Mouse (Mus musculus) cerebellum, postnatal 14 days (tissue): ENCODE measurements around the gene Nlrc3.

Source experiments
- DNase-seq, 2 experiments: peaks; one replicate each; pipeline ENCODE4 v3.0.0; 2021; ENCODE audit warnings: mixed read lengths in 2 of 2

Gene Nlrc3

GRCm38 (mm10) chr16:3928582-3928981 lies 47.9 kb downstream of the Nlrc3 start:
- DNase-seq: no peak

DNA sequence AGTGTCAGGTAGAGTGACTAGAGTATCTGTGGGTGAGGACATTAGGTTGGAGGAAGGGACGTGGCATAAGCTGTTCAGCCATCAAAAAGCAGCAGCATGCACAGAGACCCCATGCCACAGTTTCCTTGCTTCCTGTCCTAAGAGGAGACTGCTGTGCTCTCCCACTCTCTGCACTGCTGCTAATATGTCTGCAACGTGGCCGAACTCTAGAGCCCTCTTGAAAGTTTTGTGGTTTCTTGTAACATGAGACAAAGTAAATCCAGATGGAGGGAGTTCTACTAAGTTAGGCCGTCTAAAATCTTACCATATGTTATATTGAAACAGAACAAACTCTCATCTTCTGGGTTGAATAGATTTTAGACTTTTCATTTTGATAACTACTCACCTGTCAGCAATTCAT lies 52.5 kb downstream of the Nlrc3 start:
- no peak for DNase-seq

- DNase-seq: no peak
Measured at GRCm38 (mm10) chr16:3923515-3923914, 52.9 kb downstream of the Nlrc3 start.

GRCm38 (mm10) chr16:3920756-3921155 lies 55.7 kb downstream of the Nlrc3 start:
- no peak for DNase-seq

- DNase-seq: no peak
Measured at GRCm38 (mm10) chr16:3909118-3909517, 67.3 kb downstream of the Nlrc3 start.

DNA sequence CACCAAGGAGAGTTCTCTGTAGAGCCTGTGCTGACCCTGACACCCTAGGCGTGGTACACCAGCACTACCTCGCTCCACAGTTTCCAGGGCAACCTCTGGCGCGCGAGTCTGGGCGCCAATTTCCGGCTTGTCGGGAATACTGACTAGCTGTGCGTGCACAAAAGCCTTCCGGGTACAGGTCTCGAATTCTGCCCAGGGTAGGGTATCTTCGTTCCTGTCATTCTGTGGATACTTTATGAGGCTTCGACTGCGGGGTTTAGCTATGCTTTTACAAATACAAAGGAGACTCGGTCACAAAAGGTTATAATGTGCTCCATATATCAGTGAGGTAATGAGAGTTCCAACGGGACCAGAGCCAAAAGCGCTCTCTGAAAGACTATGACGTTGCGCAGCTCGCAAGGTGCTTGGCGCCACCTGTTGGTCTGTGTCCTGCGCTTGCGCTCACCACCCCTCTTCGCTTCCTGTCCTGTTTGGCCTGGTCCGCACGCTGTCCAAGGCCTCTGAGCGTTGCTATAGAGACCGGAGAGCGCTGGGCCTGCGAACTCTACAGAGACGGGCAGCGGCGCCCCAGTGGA lies 67.8 kb downstream of the Nlrc3 start, which contains the start of the genes 1700037C18Rik and Cluap1:
Gene 1700037C18Rik, minus strand, starts transcription at position 153 of the 575 bp plus-strand sequence.
Gene Cluap1, plus strand, starts transcription at position 265 of the 575 bp plus-strand sequence.
- DNase-seq: peak; percentile 95

- DNase-seq: no peak
Measured at GRCm38 (mm10) chr16:3907471-3907870, 69.0 kb downstream of the Nlrc3 start.

- DNase-seq: no peak
Measured at GRCm38 (mm10) chr16:3896553-3896952, 79.9 kb downstream of the Nlrc3 start.

DNA sequence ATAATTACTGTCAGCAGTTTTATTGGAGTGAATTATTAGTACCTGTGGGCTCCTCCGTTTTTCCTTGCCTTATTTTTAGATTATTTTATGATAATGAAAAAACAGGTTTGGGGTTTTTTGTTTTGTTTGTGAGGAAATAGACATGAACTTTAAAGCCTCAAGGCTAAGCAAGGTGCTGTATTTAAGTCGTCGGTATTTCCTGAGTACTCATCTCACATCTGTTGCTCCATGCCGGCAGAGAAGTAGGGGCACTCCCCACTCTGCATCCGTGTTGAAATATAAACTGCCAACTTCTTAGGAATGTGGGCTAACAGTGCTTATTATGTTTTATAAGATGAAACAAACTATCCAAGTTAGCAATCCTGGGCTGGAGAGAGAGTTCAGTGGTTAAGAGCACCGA lies 80.4 kb downstream of the Nlrc3 start:
- DNase-seq: no peak

DNA sequence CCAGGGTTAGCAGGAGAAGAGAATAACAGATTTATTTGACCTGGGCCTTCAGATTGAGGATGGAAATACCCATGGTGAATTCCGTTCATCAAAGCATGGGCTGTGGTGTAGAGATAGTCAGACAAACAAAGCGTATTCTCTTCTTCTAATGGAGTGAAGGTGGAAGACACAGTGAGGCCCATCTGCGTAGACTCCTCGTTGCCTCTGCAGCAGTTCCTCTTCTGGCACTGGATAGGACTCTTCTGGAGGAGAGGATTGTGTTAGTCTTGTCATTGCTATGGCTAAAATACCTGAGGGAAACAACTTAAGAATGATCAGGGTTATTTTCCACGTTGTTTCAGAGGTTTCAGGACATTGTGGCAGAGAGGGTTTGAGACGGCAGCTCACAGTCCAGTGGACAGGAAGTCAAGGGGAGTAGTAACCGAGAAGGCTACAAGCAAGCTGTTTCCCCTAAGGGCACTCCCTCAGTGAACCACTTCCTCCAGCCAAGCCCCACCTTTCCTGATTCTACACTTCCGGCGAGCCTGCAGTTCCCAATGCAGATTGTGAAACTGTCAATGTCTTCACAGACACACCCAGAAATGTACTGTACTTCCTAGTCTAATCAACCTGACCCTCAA lies 81.1 kb downstream of the Nlrc3 start:
- DNase-seq: no peak
